In the genomic region with DNA sequence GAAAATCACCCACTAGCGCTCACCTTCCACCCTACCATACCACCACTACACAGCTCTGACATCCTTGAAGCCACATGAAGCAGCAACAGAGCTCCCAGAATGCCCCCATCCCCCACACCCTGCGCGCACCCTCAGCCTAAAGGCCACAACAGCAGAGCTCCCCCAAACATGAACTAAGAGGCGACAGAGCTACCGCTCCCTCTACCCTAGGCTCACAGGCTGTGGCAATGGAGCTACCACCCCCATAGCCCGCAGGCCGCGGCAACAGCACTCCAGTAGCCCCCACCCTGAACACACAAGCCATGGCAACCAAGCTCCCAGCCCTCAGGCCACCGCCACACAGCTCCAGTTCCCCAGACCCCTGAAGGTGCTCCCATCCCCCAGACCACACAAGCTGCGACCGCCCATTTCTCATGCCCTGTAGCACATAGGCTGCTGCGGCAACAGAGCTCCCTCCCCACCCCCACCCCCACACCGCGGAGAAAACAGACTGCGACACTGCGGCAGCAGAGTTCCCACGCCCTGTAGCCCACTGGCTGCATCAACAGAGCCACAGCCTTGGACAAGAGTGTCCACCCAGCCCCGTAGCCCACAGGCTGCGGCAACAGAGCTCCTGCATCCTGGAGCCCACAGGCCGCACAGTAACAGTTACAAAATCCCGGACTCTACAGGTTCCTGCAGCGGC, we compare ENCODE assay signal across 8 mouse cellular contexts. TPM values are rescaled to one million over a fixed set of nuclear protein-coding genes. Genes with fewer than 3 reads are reported as not detected.
DNase-seq lines count a peak whose midpoint lies in the region; ATAC-seq and TF ChIP-seq lines count a peak whose summit lies in the region.

No protein-coding gene starts in this region.

- H3K4me2 ChIP-seq in liver, postnatal 0 days (ENCODE audit: low read depth, low read length), result peak overlapping the region; percentile 68

- TF ChIP-seq CTCF in embryonic fibroblast, embryonic 13.5 days (IDR thresholded peaks at IDR 0.05; ENCODE audit: borderline replicate concordance, insufficient read depth, low read length), result no peak
- TF ChIP-seq CTCF in liver, postnatal 0 days (IDR thresholded peaks at IDR 0.05; ENCODE audit: low read depth), result no peak

- peak overlapping the region; percentile 74 for H3K4me3 ChIP-seq in embryonic fibroblast, embryonic 13.5 days (ENCODE audit: insufficient read depth, low read length)
- H3K4me3 ChIP-seq in liver, postnatal 0 days (ENCODE audit: low read depth, low read length), result peak overlapping the region; percentile 53

- no peaks in the 10 kb centered on the region for H3K9me3 ChIP-seq in liver, postnatal 0 days (ENCODE audit: low read length)

- DNase-seq in Muller cell, postnatal 12 days (ENCODE audit: inconsistent ontology term), result peak; percentile 42
- DNase-seq in brain, adult 2 months (ENCODE audit: low read depth, low spot score), result peak; percentile 64
- DNase-seq in heart, postnatal 4 days, result peak; percentile 32
- peak; percentile 23 to 32 for DNase-seq in layer of hippocampus, adult 8-10 months (ENCODE audit: low spot score in 2 of 2)
- peak; percentile 32 for DNase-seq in liver, postnatal 0 days
- DNase-seq in right cerebral cortex, adult 2 months (ENCODE audit: low spot score in 2 of 2), result peak; percentile 10 to 28
- no peak for DNase-seq in spleen, adult 18-20 months

- no peak for TF ChIP-seq POLR2A in embryonic fibroblast, embryonic 13.5 days (IDR thresholded peaks at IDR 0.05; ENCODE audit: low read depth, low read length)

- peak; percentile 70 for ATAC-seq in liver, postnatal 0 days

- H3K27me3 ChIP-seq in liver, postnatal 0 days (ENCODE audit: insufficient read depth, low read length), result no peaks in the 10 kb centered on the region

- no peak overlapping the region for H3K27ac ChIP-seq in embryonic fibroblast, embryonic 13.5 days (ENCODE audit: insufficient read depth, low read length)
- H3K27ac ChIP-seq in liver, postnatal 0 days (ENCODE audit: low read depth), result no peak overlapping the region

- 47% methylated on average over 22 of the region's 22 CpGs for WGBS in liver, postnatal 0 days (ENCODE audit: insufficient replicate concordance)

- no peaks in the 10 kb centered on the region for H3K36me3 ChIP-seq in liver, postnatal 0 days (replicated peaks; ENCODE audit: insufficient read depth, low read length)

- no peak for TF ChIP-seq EP300 in liver, postnatal 0 days (IDR thresholded peaks at IDR 0.05; ENCODE audit: low read depth)

- H3K9ac ChIP-seq in liver, postnatal 0 days (replicated peaks), result no peak overlapping the region; the same call in 1 of the 2 replicates

- no peaks in the 10 kb centered on the region for H3K4me1 ChIP-seq in embryonic fibroblast, embryonic 13.5 days (ENCODE audit: control insufficient read depth, insufficient read depth, low read length)
- no peaks in the 10 kb centered on the region for H3K4me1 ChIP-seq in liver, postnatal 0 days (ENCODE audit: insufficient read depth)

RNA-seq across cellular contexts. Expression of a gene that starts 0.8 kb away (rescaled TPM):
- polyA plus RNA-seq in embryonic fibroblast, embryonic 13.5 days (2011; ENCODE audit: insufficient read length, low read depth, missing spikeins), result 9.1 and 25.8 TPM in 2 replicates
- total RNA-seq in heart, postnatal 4 days (2021), result 100 to 1,000 TPM; 246 to 273 TPM
- 1,000 to 10,000 TPM; 1,853 to 2,184 (median 1,974) TPM for total RNA-seq in layer of hippocampus, adult 8-10 months (2022)
- 3.7 and 7.0 TPM in 2 replicates for polyA plus RNA-seq in liver, postnatal 0 days (2015; fragmentation: Nextera tagmentation; extraction: Ambion mirVana)

RNA-seq across cellular contexts. Expression of a gene that starts 0.8 kb away (rescaled TPM):
- polyA plus RNA-seq in embryonic fibroblast, embryonic 13.5 days (2011; ENCODE audit: insufficient read length, low read depth, missing spikeins), result 2.8 and 4.8 TPM in 2 replicates
- 10 to 100 TPM; 10.3 to 10.5 TPM for total RNA-seq in heart, postnatal 4 days (2021)
- 10 to 100 TPM; 60.6 to 74.7 (median 68.2) TPM for total RNA-seq in layer of hippocampus, adult 8-10 months (2022)
- polyA plus RNA-seq in liver, postnatal 0 days (2015; fragmentation: Nextera tagmentation; extraction: Ambion mirVana), result 0.02 and 0.04 TPM in 2 replicates

Comparison
In these comparisons a context has a peak if more than half of its experiments do, and no peak if none do; other contexts are left out.
1. DNase-seq: peak in Muller cell, postnatal 12 days (single experiment), brain, adult 2 months (single experiment), heart, postnatal 4 days (single experiment), layer of hippocampus, adult 8-10 months (2 of 2), liver, postnatal 0 days (single experiment) and right cerebral cortex, adult 2 months (2 of 2); none in spleen, adult 18-20 months (0 of 2).
2. RNA of a gene that starts 0.8 kb away (total RNA-seq): 1,853 to 2,184 TPM in layer of hippocampus, adult 8-10 months; 246 to 273 TPM in heart, postnatal 4 days; every median in the first group is over 4 times any median in the second.
3. RNA of a gene that starts 0.8 kb away (total RNA-seq): 60.6 to 74.7 TPM in layer of hippocampus, adult 8-10 months; 10.3 to 10.5 TPM in heart, postnatal 4 days; every median in the first group is over 4 times any median in the second.